Mouse (Mus musculus) E14TG2a.4 (cell line): ENCODE measurements around the gene Eaf1.

ENCODE experiments used
- CTCF ChIP-seq: conservative IDR thresholded peaks from 2 replicates; pipeline ENCODE4 v1.5.1; 2014; ENCODE audit warnings: low read length
- NANOG ChIP-seq: IDR thresholded peaks from 2 replicates; pipeline ENCODE4 v1.6.1; 2014; ENCODE audit warnings: borderline replicate concordance, low read length, mixed read lengths
- POU5F1 ChIP-seq: IDR thresholded peaks from 2 replicates; pipeline ENCODE4 v1.6.1; 2014; ENCODE audit warnings: low read length, borderline replicate concordance

- TF ChIP-seq CTCF (no peak), POU5F1 (no peak), NANOG (no peak)
These were observed 38.0 kb upstream of the Eaf1 start for GRCm38 (mm10) chr14:31456064-31456721.
